Mouse (Mus musculus) ES-Bruce4 (cell line): ENCODE results near the gene Runx2.

Source experiments
- CTCF ChIP-seq: IDR thresholded peaks from one replicate; pipeline ENCODE4 v1.8.1; 2011; ENCODE audit warnings: low read depth, low read length
- EP300 ChIP-seq: IDR thresholded peaks from 2 replicates; pipeline ENCODE4 v1.6.1; 2011; ENCODE audit warnings: low read depth, low read length; ENCODE audit not compliant: insufficient read depth
- POLR2A ChIP-seq: IDR thresholded peaks from one replicate; pipeline ENCODE4 v1.8.1; 2011; ENCODE audit warnings: low read length; ENCODE audit not compliant: insufficient read depth

GRCm38 (mm10) chr17:44649056-44649455 is 165.5 kb downstream of the Runx2 start:
- TF ChIP-seq CTCF (no peak), POLR2A (no peak), EP300 (peak; percentile 83)
